Mouse (Mus musculus): ENCODE results near the gene Sgta. TPM values are rescaled to one million over a fixed set of nuclear protein-coding genes. Genes with fewer than 3 reads are reported as not detected.
"Not testable (repeated sequence)": the region's sequence is repeated elsewhere in the genome, so short reads cannot be mapped to it uniquely, and the experiment has no call there.

Sgta gene
- total RNA-seq, 2 experiments from 2014 or later = 86.7 to 93.2 TPM

DNA sequence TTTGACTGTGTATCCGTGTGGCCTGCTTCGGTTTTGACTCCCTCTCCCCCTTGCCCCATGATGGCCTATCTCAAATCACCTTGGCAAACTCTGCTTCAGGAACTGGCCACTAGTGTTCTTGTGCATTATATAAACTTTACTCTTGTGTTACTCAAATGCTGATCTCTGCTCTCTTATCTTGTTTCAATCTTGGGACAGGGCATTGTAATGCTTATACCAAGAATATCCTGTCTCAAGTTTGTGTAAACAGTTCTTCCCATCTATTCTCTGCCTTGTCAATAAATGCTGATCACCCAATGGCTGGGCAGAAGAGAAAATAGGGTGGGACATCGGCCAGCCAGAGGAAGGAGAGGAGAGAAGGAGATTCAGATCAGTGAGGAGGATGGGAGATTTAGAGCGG, 2.7 kb upstream of the Sgta start:
- DNase-seq (ENCODE audit: low spot score) = no peak
- intact Hi-C loops (cut with DNase I) = no loop called here

GRCm38 (mm10) chr10:81058896-81059295, 1.1 kb downstream of the Sgta start:
- no peak for DNase-seq (ENCODE audit: low spot score)
- intact Hi-C loops (cut with DNase I) = no loop called here

- intact Hi-C loops (cut with DNase I) = no loop called here
- no peak for DNase-seq (ENCODE audit: low spot score)
Observed at GRCm38 (mm10) chr10:81057406-81058130, 2.4 kb downstream of the Sgta start.

DNA sequence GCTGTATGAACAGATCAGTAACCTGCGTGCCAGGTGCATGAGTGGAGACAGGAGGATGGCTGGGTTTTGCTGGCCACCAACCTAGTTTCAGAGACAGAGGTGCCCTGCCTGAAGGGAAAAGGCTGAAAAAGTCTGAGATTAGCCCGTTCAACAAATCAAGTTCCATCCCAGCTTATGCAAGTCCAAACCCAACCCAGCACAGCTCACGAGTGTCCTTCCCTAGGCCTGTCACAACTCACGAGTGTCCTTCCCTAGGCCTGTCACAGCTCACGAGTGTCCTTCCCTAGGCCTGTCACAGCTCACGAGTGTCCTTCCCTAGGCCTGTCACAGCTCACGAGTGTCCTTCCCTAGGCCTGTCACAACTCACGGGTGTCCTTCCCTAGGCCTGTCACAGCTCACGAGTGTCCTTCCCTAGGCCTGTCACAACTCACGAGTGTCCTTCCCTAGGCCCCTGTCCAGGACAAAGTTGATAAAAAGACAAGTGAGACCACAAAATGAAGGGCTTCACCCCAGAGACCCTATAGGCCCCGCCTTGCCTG, 4.1 kb downstream of the Sgta start:
- intact Hi-C loops (cut with DNase I) = loop anchor here (1.0 kb wide), 1 partner anchor 17 kb away; no protein-coding TSS in a partner anchor
- DNase-seq (ENCODE audit: low spot score) = not testable (repeated sequence)

DNA sequence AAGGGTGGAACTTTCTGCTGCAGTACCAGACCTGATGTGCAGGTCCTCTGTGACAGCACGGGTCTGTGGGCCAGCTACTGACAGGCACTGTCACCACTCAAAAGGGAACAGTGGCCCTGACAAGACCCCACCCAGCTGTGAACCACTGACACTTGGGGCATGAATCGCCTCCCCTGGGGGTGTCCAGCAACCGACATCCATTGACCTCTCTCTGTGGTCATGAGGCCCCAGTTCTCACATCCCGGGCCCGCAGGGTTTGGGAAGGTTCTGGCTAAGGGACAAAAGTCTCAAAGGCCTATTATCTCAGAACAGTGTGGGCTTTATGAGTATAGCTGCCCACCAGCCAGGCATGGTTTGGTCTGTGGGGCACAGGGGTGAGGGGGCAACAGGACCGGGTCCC, 4.8 kb downstream of the Sgta start:
- intact Hi-C loops (cut with DNase I) = no loop called here

DNA sequence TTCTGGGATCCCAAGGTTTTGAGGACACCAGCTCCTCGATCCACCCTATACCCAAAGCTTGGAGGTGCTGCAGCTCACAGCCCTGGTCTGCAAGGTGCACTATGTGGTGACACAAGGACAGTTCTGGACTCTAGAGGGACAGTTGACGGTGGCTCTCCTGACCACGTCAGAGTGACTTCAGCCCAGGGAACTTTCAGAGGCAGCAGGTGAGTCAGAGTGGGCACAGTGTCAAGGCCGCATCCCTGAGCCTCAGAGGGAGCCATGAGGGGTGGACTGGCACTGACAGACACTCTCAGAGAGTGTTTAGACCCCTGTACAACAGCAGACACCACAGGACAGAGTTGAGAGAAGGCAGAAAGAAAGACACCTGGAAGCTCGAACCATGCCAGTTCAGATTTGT, 7.4 kb downstream of the Sgta start:
- intact Hi-C loops (cut with DNase I) = no loop called here
- DNase-seq (ENCODE audit: low spot score) = no peak

More for the DNA sequence above, 4.8 kb downstream of the Sgta start:
- DNase-seq (ENCODE audit: low spot score) = no peak

DNA sequence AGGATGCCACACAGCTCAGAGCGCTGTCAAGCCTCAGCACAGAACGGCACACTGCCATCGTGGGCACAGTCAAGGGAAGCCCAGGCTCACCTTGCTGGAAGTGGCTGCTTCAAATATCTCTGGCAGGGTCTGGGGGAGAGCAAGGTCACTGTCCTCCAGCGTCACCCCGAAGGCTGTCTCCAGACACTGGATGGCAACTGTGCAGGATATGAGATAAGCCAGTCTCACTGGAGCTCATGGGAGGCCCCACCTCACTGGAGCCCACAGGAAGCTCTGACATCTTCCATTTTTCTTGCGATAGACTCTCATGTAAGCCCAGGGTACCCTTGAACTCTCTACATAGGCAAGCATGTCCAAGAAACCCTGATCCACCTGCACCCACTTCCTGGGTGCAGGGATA, 8.8 kb downstream of the Sgta start:
- no peak for DNase-seq (ENCODE audit: low spot score)
- intact Hi-C loops (cut with DNase I) = no loop called here

DNA sequence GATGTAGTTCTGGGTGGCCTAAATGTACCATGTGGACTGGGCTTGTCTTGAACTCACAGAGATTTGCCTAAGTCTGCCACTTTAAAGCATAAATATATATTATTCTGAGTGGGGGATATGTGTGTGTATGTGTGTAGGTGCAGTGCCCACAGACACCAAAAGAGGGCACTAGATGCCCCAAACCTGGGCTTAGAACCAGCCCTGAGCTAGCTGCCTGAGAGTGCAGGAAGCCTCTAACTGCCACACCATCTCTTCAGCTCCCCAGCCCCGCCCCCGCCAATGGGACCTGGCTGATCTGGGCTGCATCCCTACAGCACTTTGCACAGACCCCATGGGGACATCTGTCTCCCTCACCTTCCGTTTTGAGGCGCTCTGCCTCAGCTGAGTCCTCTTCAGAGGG, 9.3 kb downstream of the Sgta start:
- intact Hi-C loops (cut with DNase I) = no loop called here
- no peak for DNase-seq (ENCODE audit: low spot score)

GRCm38 (mm10) chr10:81045246-81045645, 14.7 kb downstream of the Sgta start:
- DNase-seq (ENCODE audit: low spot score); intact Hi-C loops (cut with DNase I): not testable (repeated sequence)

DNA sequence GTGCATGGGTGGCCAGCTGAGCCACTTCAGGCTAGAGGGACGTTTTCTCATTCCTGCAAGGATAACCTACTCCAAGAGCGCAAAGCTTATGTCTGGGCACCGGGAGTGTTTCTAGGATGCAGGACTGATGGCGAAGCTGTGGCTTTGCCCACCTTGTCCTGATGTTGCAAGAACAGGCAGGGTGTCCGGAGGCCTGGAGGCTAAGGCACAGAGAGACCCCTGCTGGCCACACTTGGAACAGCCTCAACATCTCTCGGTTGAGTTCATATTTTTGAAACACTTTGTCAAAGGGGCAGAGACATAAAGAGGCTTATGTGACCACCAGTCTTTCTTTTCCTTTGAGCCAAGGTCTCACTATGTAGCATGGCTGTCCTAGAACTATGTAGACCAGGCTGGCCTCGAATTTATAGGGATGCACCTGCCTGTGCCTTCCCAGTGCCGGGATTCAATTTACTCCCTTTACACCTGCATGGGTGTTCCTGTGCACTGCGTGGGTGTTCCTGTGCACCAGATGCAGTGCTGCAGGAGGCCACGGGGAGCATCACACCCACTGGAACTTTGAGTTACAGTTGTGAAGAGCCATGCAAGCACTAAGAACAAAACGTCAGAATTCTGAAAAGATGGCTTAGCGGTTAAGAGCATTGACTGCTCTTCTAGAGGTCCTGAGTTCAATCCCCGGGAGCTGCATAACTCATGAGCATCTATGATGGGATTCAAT, 18.4 kb downstream of the Sgta start:
- DNase-seq (ENCODE audit: low spot score) = no peak
- intact Hi-C loops (cut with DNase I) = loop anchor here (1.0 to 2.0 kb wide), 2 partner anchors 25 to 42 kb away; no protein-coding TSS in a partner anchor

DNA sequence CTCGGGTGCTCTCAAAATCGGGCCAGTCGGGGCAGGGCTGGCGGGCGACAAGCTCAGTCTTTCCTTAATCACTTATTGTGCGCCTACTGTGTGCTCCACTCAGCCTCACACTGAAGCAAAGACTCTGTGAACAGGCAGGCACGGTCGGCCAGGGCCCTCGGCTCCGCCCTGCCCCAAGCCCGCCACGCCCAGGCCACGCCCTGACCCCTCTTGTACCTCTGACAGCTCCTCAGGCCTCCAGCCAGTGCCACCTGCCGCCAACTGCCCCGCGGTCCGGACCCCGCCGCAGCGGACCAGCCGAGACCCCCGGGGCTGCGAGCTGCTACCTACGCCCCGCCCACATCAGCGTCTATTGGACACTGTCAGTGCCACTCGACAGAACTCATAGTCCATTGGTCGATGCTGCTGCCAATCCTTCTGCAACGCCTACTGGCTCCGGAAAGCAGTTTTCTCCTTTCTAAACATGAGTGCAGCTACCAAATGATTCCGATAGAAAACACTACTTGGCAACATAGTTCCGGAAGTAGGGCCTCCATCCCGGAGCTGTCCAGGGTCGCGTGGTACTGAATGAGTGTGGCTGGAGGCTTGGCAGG, 22.9 kb downstream of the Sgta start, which contains the start of gene Slc39a3:
Gene Slc39a3 (minus strand): TSS at position 439 of the 593 bp plus-strand sequence.
- intact Hi-C loops (cut with DNase I) = no loop called here
- DNase-seq (ENCODE audit: low spot score) = peak; percentile 98

GRCm38 (mm10) chr10:81036251-81036650, 23.7 kb downstream of the Sgta start:
- intact Hi-C loops (cut with DNase I) = no loop called here
- DNase-seq (ENCODE audit: low spot score) = no peak

- DNase-seq (ENCODE audit: low spot score) = no peak
- intact Hi-C loops (cut with DNase I) = no loop called here
Observed at GRCm38 (mm10) chr10:81033586-81033985, 26.4 kb downstream of the Sgta start.

DNA sequence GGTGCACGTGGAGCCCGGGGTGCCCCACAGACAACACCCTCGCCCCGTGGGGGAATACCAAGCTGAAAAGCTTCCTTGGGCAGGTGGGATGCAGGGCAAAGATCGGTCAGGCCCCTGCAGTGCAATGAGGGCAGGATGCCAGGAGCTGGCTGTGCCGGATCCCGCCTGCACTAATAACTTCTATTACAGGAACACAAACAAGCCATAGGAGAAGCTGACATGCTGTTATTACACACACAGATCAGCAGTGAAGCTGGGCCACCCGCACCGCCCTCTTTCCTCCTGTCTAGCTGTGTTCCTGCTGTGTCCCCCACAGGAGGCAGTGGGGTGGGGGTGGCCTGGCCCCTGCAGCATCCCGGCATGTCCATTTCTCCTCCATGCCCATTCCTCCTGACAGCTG, 30.9 kb downstream of the Sgta start:
- intact Hi-C loops (cut with DNase I) = no loop called here
- no peak for DNase-seq (ENCODE audit: low spot score)

GRCm38 (mm10) chr10:81028219-81028618, 31.8 kb downstream of the Sgta start:
- intact Hi-C loops (cut with DNase I) = no loop called here
- no peak for DNase-seq (ENCODE audit: low spot score)

DNA sequence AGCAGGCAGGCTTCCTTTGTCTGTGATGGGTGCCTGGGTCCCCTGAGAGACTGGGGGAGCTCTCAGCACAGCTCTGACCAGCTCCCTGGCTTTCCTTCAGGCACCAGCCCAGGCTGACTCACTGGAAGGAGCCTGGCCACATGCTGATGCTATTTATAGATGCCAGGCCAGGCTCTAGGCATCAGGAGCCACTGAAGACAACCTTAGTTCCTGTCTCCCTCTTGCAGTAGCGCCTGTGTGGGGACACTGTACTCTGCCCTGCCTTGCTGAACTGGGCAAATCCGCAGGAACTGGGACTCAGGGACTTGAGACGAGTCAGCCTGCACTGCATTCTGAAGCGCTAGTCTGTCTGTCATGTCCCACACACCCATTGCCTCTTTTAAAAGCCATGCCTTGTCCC, 32.6 kb downstream of the Sgta start:
- intact Hi-C loops (cut with DNase I) = no loop called here
- DNase-seq (ENCODE audit: low spot score) = no peak

DNA sequence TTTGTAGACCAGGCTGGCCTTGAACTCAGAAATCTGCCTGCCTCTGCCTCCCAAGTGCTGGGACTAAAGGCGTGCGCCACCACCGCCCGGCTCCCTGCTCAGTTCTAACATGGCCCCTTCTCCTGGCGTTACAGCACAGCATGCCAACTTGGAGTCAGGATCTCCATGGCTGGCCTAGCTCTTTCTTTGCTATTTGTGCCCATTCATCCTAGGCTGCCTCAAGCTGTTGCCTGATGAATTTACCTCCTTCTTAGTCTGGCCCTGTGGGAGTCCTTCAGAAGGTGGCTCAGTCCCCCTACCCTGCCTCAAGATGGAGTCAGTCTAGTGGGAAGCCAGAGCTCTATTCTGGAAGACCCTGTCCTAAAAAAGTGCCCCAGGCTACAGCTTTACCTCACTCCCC, 33.1 kb downstream of the Sgta start:
- DNase-seq (ENCODE audit: low spot score) = no peak
- intact Hi-C loops (cut with DNase I) = no loop called here

GRCm38 (mm10) chr10:81025639-81026275, 34.2 kb downstream of the Sgta start, which contains the start of gene Diras1:
TSS of gene Diras1 (minus strand) at chr10:81025662.
- intact Hi-C loops (cut with DNase I) = no loop called here

GRCm38 (mm10) chr10:81025047-81025621, 34.8 kb downstream of the Sgta start:
- intact Hi-C loops (cut with DNase I) = no loop called here
- DNase-seq (ENCODE audit: low spot score) = no peak

More at GRCm38 (mm10) chr10:81025639-81026275, 34.2 kb downstream of the Sgta start, which contains the start of gene Diras1:
- no peak for DNase-seq (ENCODE audit: low spot score)

Measured in heart, postnatal 25 days (tissue).